Mouse (Mus musculus) G1E (cell line): ENCODE data around the gene Efnb1. TPM values are rescaled to one million over a fixed set of nuclear protein-coding genes. Genes with fewer than 3 reads are reported as not detected.

Experiments used
- ATAC-seq: 2 replicates; pipeline ENCODE4 v1.8.0; 2016; ENCODE audit warnings: mild to moderate bottlenecking; ENCODE audit not compliant: insufficient number of reproducible peaks, poor library complexity, low FRiP score, severe bottlenecking; ENCODE audit errors: extremely low read depth
- DNase-seq: peaks from one replicate; pipeline ENCODE4 v3.0.0; 2012; ENCODE audit warnings: low spot score
- H3K27me3 ChIP-seq: 2 replicates; pipeline ENCODE4 v1.6.1; 2012; ENCODE audit warnings: mild to moderate bottlenecking, low read length, inconsistent platforms; ENCODE audit not compliant: insufficient read depth
- H3K36me3 ChIP-seq: replicated peaks from 2 replicates; pipeline ENCODE3; 2012; ENCODE audit warnings: mild to moderate bottlenecking, inconsistent platforms
- H3K4me1 ChIP-seq: 2 replicates; pipeline ENCODE4 v1.6.1; 2012; ENCODE audit warnings: low read depth, low read length, inconsistent platforms, mixed read lengths; ENCODE audit not compliant: insufficient read depth
- H3K4me3 ChIP-seq: 2 replicates; pipeline ENCODE4 v1.5.1; 2012; ENCODE audit warnings: low read depth, mild to moderate bottlenecking, inconsistent platforms, low read length, moderate library complexity, mixed read lengths
- H3K9me3 ChIP-seq: replicated peaks from 2 replicates; pipeline ENCODE4 v1.6.1; 2012; ENCODE audit warnings: inconsistent platforms
- CTCF ChIP-seq: IDR thresholded peaks from 2 replicates; pipeline ENCODE4 v1.5.1; 2012; ENCODE audit warnings: low read depth, low read length, inconsistent platforms, mixed read lengths
- GATA1 ChIP-seq: IDR thresholded peaks from 2 replicates; pipeline ENCODE4 v1.6.1; 2012; ENCODE audit warnings: borderline replicate concordance, low read length, inconsistent platforms, mixed read lengths
- GATA2 ChIP-seq: IDR thresholded peaks from 2 replicates; pipeline ENCODE4 v1.6.1; 2012; ENCODE audit warnings: low read depth, low read length, inconsistent platforms, borderline replicate concordance
- POLR2AphosphoS5 ChIP-seq: IDR thresholded peaks from 2 replicates; pipeline ENCODE4 v1.6.1; 2012; ENCODE audit warnings: low read depth, low read length, inconsistent platforms; ENCODE audit not compliant: insufficient replicate concordance
- TAL1 ChIP-seq: conservative IDR thresholded peaks from 2 replicates; pipeline ENCODE4 v1.6.1; 2012; ENCODE audit warnings: low read depth, low read length, inconsistent platforms, mixed read lengths
- polyA plus RNA-seq: library from polyadenylated mRNA; stranded (reverse); fragments of >175 nt; gene quantifications from 2 replicates; pipeline ENCODE4 v1.2.3, GENCODE M21; 2012
- total RNA-seq, 2 experiments: library from RNA; stranded (forward) in 1 of 2; stranded (reverse) in 1 of 2; fragments of 200-1000 nt in 1 of 2; fragments of >200 nt in 1 of 2; fragmentation: Nextera tagmentation in 1 of 2; gene quantifications; 2 replicates each; pipeline ENCODE4 v1.2.3; 2014 to 2017

Gene Efnb1
- total and polyA plus RNA-seq, 3 experiments: not detected

GRCm38 (mm10) chrX:99152566-99153265 lies 16.8 kb downstream of the Efnb1 start:
- no peak for DNase-seq
- H3K36me3 ChIP-seq: no peaks in the 10 kb centered on the region
- no peaks in the 10 kb centered on the region for H3K4me1 ChIP-seq
- no peak overlapping the region for H3K4me3 ChIP-seq
- ATAC-seq: no peak
- TF ChIP-seq GATA2: no peak
- TF ChIP-seq GATA1: no peak
- TF ChIP-seq POLR2AphosphoS5: no peak
- no peak for TF ChIP-seq TAL1
- H3K9me3 ChIP-seq: no peaks in the 10 kb centered on the region
- no peaks in the 10 kb centered on the region for H3K27me3 ChIP-seq

GRCm38 (mm10) chrX:99153266-99153646 lies 17.3 kb downstream of the Efnb1 start:
- Histone ChIP-seq H3K27me3 (no peaks in the 10 kb centered on the region), H3K36me3 (no peaks in the 10 kb centered on the region), H3K4me1 (no peaks in the 10 kb centered on the region), H3K4me3 (no peak overlapping the region), H3K9me3 (no peaks in the 10 kb centered on the region)
- no peak for DNase-seq
- no peak for ATAC-seq
- TF ChIP-seq GATA1 (no peak), TAL1 (no peak), POLR2AphosphoS5 (no peak), CTCF (no peak), GATA2 (no peak)

- Histone ChIP-seq H3K4me1 (no peaks in the 10 kb centered on the region), H3K27me3 (no peaks in the 10 kb centered on the region), H3K4me3 (no peak overlapping the region), H3K36me3 (no peaks in the 10 kb centered on the region), H3K9me3 (no peaks in the 10 kb centered on the region)
- no peak for ATAC-seq
- DNase-seq: no peak
- no peak for TF ChIP-seq TAL1
- no peak for TF ChIP-seq POLR2AphosphoS5
- no peak for TF ChIP-seq CTCF
- no peak for TF ChIP-seq GATA2
- TF ChIP-seq GATA1: no peak
Observed at GRCm38 (mm10) chrX:99154358-99154757, 18.4 kb downstream of the Efnb1 start.

GRCm38 (mm10) chrX:99159020-99159419 lies 23.1 kb downstream of the Efnb1 start:
- Histone ChIP-seq H3K27me3 (no peaks in the 10 kb centered on the region), H3K9me3 (no peaks in the 10 kb centered on the region), H3K4me3 (no peak overlapping the region), H3K4me1 (no peaks in the 10 kb centered on the region), H3K36me3 (no peaks in the 10 kb centered on the region)
- DNase-seq (no peak), ATAC-seq (no peak)
- TF ChIP-seq GATA2 (no peak), TAL1 (no peak), GATA1 (no peak)

GRCm38 (mm10) chrX:99164111-99164510 lies 28.2 kb downstream of the Efnb1 start:
- no peak overlapping the region for H3K4me3 ChIP-seq
- TF ChIP-seq GATA2 (no peak), CTCF (no peak), POLR2AphosphoS5 (no peak), TAL1 (no peak), GATA1 (no peak)
- H3K36me3 ChIP-seq: no peaks in the 10 kb centered on the region
- ATAC-seq (no peak), DNase-seq (no peak)
- H3K9me3 ChIP-seq: no peaks in the 10 kb centered on the region
- no peaks in the 10 kb centered on the region for H3K27me3 ChIP-seq
- H3K4me1 ChIP-seq: no peaks in the 10 kb centered on the region

GRCm38 (mm10) chrX:99164855-99165368 lies 29.0 kb downstream of the Efnb1 start:
- no peak for TF ChIP-seq CTCF
- no peak for TF ChIP-seq TAL1
- no peak for TF ChIP-seq GATA2
- TF ChIP-seq POLR2AphosphoS5: no peak
- TF ChIP-seq GATA1: no peak
- ATAC-seq: no peak
- Histone ChIP-seq H3K4me3 (no peak overlapping the region), H3K4me1 (no peaks in the 10 kb centered on the region), H3K27me3 (no peaks in the 10 kb centered on the region), H3K9me3 (no peaks in the 10 kb centered on the region), H3K36me3 (no peaks in the 10 kb centered on the region)
- no peak for DNase-seq

GRCm38 (mm10) chrX:99167014-99167413 lies 31.1 kb downstream of the Efnb1 start:
- Histone ChIP-seq H3K36me3 (no peaks in the 10 kb centered on the region), H3K27me3 (no peaks in the 10 kb centered on the region)

More at GRCm38 (mm10) chrX:99167014-99167413, 31.1 kb downstream of the Efnb1 start:
- TF ChIP-seq GATA1: no peak
- TF ChIP-seq CTCF: no peak
- TF ChIP-seq TAL1: no peak
- no peak for TF ChIP-seq POLR2AphosphoS5
- TF ChIP-seq GATA2: no peak
- no peaks in the 10 kb centered on the region for H3K4me1 ChIP-seq
- no peaks in the 10 kb centered on the region for H3K9me3 ChIP-seq
- DNase-seq (no peak), ATAC-seq (no peak)
- H3K4me3 ChIP-seq: no peak overlapping the region
